Mouse (Mus musculus): ENCODE measurements around the gene Nup54. TPM values are rescaled to one million over a fixed set of nuclear protein-coding genes. Genes with fewer than 3 reads are reported as not detected.

Nup54 gene
- 62.5 and 71.3 TPM in 2 replicates for polyA plus RNA-seq (2012; rRNA removed)

GRCm38 (mm10) chr5:92435025-92435584 is at the start of gene Nup54:
Gene Nup54 (minus strand): TSS chr5:92435219.

Other genes starting within 250 kb of the Nup54 start
- gene U90926, start 219.8 kb downstream of the Nup54 start, polyA plus RNA-seq (2012; rRNA removed): not detected in 2 replicates
- 0.80 and 0.96 TPM in 2 replicates for gene Ppef2, start 178.9 kb downstream of the Nup54 start, polyA plus RNA-seq (2012; rRNA removed)
- 13.2 and 15.2 TPM in 2 replicates for gene Naaa, start 157.0 kb downstream of the Nup54 start, polyA plus RNA-seq (2012; rRNA removed)
- gene Sdad1, start 124.7 kb downstream of the Nup54 start, polyA plus RNA-seq (2012; rRNA removed): 21.2 and 23.2 TPM in 2 replicates
- 0.22 and 2.2 TPM in 2 replicates for gene Cxcl9, start 107.1 kb downstream of the Nup54 start, polyA plus RNA-seq (2012; rRNA removed)
- gene Art3, start 103.4 kb downstream of the Nup54 start, polyA plus RNA-seq (2012; rRNA removed): 4.6 and 5.1 TPM in 2 replicates
- gene Cxcl10, start 86.3 kb downstream of the Nup54 start, polyA plus RNA-seq (2012; rRNA removed): 10.4 and 31.7 TPM in 2 replicates
- gene Scarb2, start 71.6 kb upstream of the Nup54 start, polyA plus RNA-seq (2012; rRNA removed): 51.4 and 57.8 TPM in 2 replicates
- gene Fam47e, start 119.8 kb upstream of the Nup54 start, polyA plus RNA-seq (2012; rRNA removed): 0.26 and 0.39 TPM in 2 replicates
- 3.0 and 6.6 TPM in 2 replicates for gene Stbd1, start 167.8 kb upstream of the Nup54 start, polyA plus RNA-seq (2012; rRNA removed)
- 0.90 and 0.95 TPM in 2 replicates for gene Ccdc158, start 240.1 kb upstream of the Nup54 start, polyA plus RNA-seq (2012; rRNA removed)
- 6.1 and 6.2 TPM in 2 replicates for gene Shroom3, start 248.2 kb upstream of the Nup54 start, polyA plus RNA-seq (2012; rRNA removed)